ENCODE assay signal across 9 mouse cellular contexts in genomic region chr9:42898091-42898591, GRCm38 (mm10). TPM values are rescaled to one million over a fixed set of nuclear protein-coding genes. Genes with fewer than 3 reads are reported as not detected.
A peak's percentile ranks its signal among the peaks of the same experiment; 100 is the strongest.
DNase-seq lines count a peak whose midpoint lies in the region; ATAC-seq lines count a peak whose summit lies in the region.
"Had no signal": no experiment of that assay in that cellular context is flagged by ENCODE, and none has a peak within 500 bp of the region (broad histone marks: within the 10 kb centered on the region; RNA-seq: fewer than 3 reads in every experiment).

No protein-coding gene starts in this region.

- peak overlapping the region; percentile 96 for H3K4me2 ChIP-seq in heart, embryonic 11.5 days
- peak overlapping the region; percentile 99 for H3K4me2 ChIP-seq in embryonic facial prominence, embryonic 13.5 days
- H3K4me2 ChIP-seq in neural tube, embryonic 15.5 days, result peak overlapping the region; percentile 99

- H3K27ac ChIP-seq in heart, embryonic 11.5 days (ENCODE audit: low read depth, low read length), result no peak overlapping the region
- H3K27ac ChIP-seq in embryonic facial prominence, embryonic 13.5 days, result no peak overlapping the region
- peak overlapping the region; percentile 70 for H3K27ac ChIP-seq in neural tube, embryonic 15.5 days (replicated peaks)

- intact Hi-C loops in heart, postnatal 10 days (cut with DNase I), result no loop called here
- intact Hi-C loops in left cerebral cortex, postnatal 4 days (cut with DNase I), result no loop called here

- DNase-seq in heart, postnatal 10 days, result no peak
- DNase-seq in ES-CJ7 (ENCODE audit: low read depth, low spot score), result peak; percentile 95
- DNase-seq in left cerebral cortex, postnatal 4 days, result peak; percentile 36
- DNase-seq in thymus, postnatal 25 days, result no peak
- no peak for DNase-seq in kidney, postnatal 10 days

- peak overlapping the region; percentile 51 for H3K4me3 ChIP-seq in heart, embryonic 11.5 days (ENCODE audit: low read depth, low read length)
- peak overlapping the region; percentile 53 for H3K4me3 ChIP-seq in embryonic facial prominence, embryonic 13.5 days
- H3K4me3 ChIP-seq in neural tube, embryonic 15.5 days (replicated peaks), result peak overlapping the region; percentile 51

- no peaks in the 10 kb centered on the region for H3K9me3 ChIP-seq in heart, embryonic 11.5 days (replicated peaks; ENCODE audit: control insufficient read depth, low read length)
- no peaks in the 10 kb centered on the region for H3K9me3 ChIP-seq in embryonic facial prominence, embryonic 13.5 days
- H3K9me3 ChIP-seq in neural tube, embryonic 15.5 days (replicated peaks), result no peaks in the 10 kb centered on the region

- ATAC-seq in heart, embryonic 11.5 days (replicated peaks; ENCODE audit: insufficient number of reproducible peaks, low FRiP score, low TSS enrichment), result no peak
- peak; percentile 16; the same call in 1 of the 2 replicates for ATAC-seq in embryonic facial prominence, embryonic 13.5 days (ENCODE audit: insufficient number of reproducible peaks, insufficient read depth, low FRiP score, low TSS enrichment, low read depth)
- ATAC-seq in neural tube, embryonic 15.5 days (ENCODE audit: low FRiP score), result peak; percentile 37

- no peak overlapping the region; the same call in 1 of the 2 replicates for H3K9ac ChIP-seq in heart, embryonic 11.5 days (ENCODE audit: low read depth, low read length)
- peak overlapping the region; percentile 68; the same call in 1 of the 2 replicates for H3K9ac ChIP-seq in embryonic facial prominence, embryonic 13.5 days
- H3K9ac ChIP-seq in neural tube, embryonic 15.5 days (replicated peaks), result peak overlapping the region; percentile 60

- peaks cover 17% of the 10 kb centered on the region for H3K4me1 ChIP-seq in heart, embryonic 11.5 days (ENCODE audit: control insufficient read depth, insufficient read depth, low read length)
- H3K4me1 ChIP-seq in embryonic facial prominence, embryonic 13.5 days, result peaks cover 24% of the 10 kb centered on the region
- H3K4me1 ChIP-seq in neural tube, embryonic 15.5 days, result peaks cover 37% of the 10 kb centered on the region

- H3K27me3 ChIP-seq in heart, embryonic 11.5 days (ENCODE audit: control insufficient read depth, insufficient read depth, low read length), result peaks cover 35% of the 10 kb centered on the region
- peaks cover 42% of the 10 kb centered on the region for H3K27me3 ChIP-seq in embryonic facial prominence, embryonic 13.5 days
- peaks cover 6% of the 10 kb centered on the region for H3K27me3 ChIP-seq in neural tube, embryonic 15.5 days (replicated peaks)

- 4% methylated on average over 11 of the region's 11 CpGs for WGBS in heart, embryonic 11.5 days (ENCODE audit: insufficient replicate concordance)
- WGBS in embryonic facial prominence, embryonic 13.5 days, result 2% methylated on average over 11 of the region's 11 CpGs
- WGBS in neural tube, embryonic 15.5 days, result 2% methylated on average over 11 of the region's 11 CpGs

- no peaks in the 10 kb centered on the region for H3K36me3 ChIP-seq in heart, embryonic 11.5 days (ENCODE audit: control insufficient read depth, insufficient read depth, low read length)
- no peaks in the 10 kb centered on the region for H3K36me3 ChIP-seq in embryonic facial prominence, embryonic 13.5 days
- no peaks in the 10 kb centered on the region for H3K36me3 ChIP-seq in neural tube, embryonic 15.5 days

RNA-seq across cellular contexts. Expression of gene Grik4, which starts 46.2 kb away (rescaled TPM):
- 0.34 and 0.43 TPM in 2 replicates for polyA plus RNA-seq in heart, embryonic 11.5 days (2014; fragmentation: Nextera tagmentation; extraction: Ambion mirVana)
- total RNA-seq in heart, postnatal 10 days (2021), result under 1 TPM in 1 of 2 experiments, not detected in 1; 0.07 TPM
- polyA plus RNA-seq in embryonic facial prominence, embryonic 13.5 days (2015; fragmentation: Nextera tagmentation; extraction: Ambion mirVana), result 1.9 and 2.5 TPM in 2 replicates
- total RNA-seq in left cerebral cortex, postnatal 4 days (2021), result 10 to 100 TPM; 13.4 to 16.8 TPM
- 10.1 and 12.3 TPM in 2 replicates for polyA plus RNA-seq in neural tube, embryonic 15.5 days (2015; fragmentation: Nextera tagmentation; extraction: Ambion mirVana)
- total RNA-seq: CH12.LX had no signal

Comparison
In these comparisons a context has a peak if more than half of its experiments do, and no peak if none do; other contexts are left out.
1. DNase-seq: peak in ES-CJ7 (single experiment) and left cerebral cortex, postnatal 4 days (single experiment); none in heart, postnatal 10 days (0 of 2), thymus, postnatal 25 days (single experiment) and kidney, postnatal 10 days (single experiment).
2. Peak in every context shown above with its lines, with median percentiles within 50 percentile points of each other: H3K4me2 ChIP-seq and H3K4me3 ChIP-seq.